Mouse (Mus musculus): ENCODE measurements around the gene Phf21a.

GRCm38 (mm10) chr2:92253777-92254176 is 160.9 kb downstream of the Phf21a start:
- TF ChIP-seq CTCF (conservative IDR thresholded peaks at IDR 0.05; ENCODE audit: insufficient read depth, insufficient read length, low read depth, low read length): no peak
- no peak for TF ChIP-seq POLR2A (IDR thresholded peaks at IDR 0.05; ENCODE audit: low read depth, low read length)

Measured in kidney, adult 2 months (tissue).